Mouse (Mus musculus) hindbrain, embryonic 14.5 days (tissue): ENCODE results near the gene Apoa4. TPM values are rescaled to one million over a fixed set of nuclear protein-coding genes. Genes with fewer than 3 reads are reported as not detected.
A peak's percentile ranks its signal among the peaks of the same experiment; 100 is the strongest.

ENCODE experiments used
- ATAC-seq: fragments of 200-750 bp; cut with Nextera tagmentation; 2 replicates; pipeline ENCODE4 v1.8.0; 2017; ENCODE audit warnings: moderate number of reproducible peaks, mild to moderate bottlenecking, moderate TSS enrichment, moderate library complexity; ENCODE audit not compliant: low FRiP score
- DNase-seq: peaks from one replicate; pipeline ENCODE4 v3.0.0-alpha.2; 2015; ENCODE audit warnings: low spot score
- H3K27ac ChIP-seq: fragments of 300-500 bp; sonication (generic); 2 replicates; pipeline ENCODE4 v1.5.1; 2014; ENCODE audit warnings: mild to moderate bottlenecking, moderate library complexity
- H3K27me3 ChIP-seq: fragments of 300-500 bp; sonication (generic); 2 replicates; pipeline ENCODE4 v1.6.1; 2014; ENCODE audit warnings: mild to moderate bottlenecking, low read length, mixed read lengths; ENCODE audit not compliant: control insufficient read depth, insufficient read depth
- H3K36me3 ChIP-seq: fragments of 300-500 bp; sonication (generic); replicated peaks from 2 replicates; pipeline ENCODE4 v1.6.1; 2014; ENCODE audit not compliant: control insufficient read depth, insufficient read depth
- H3K4me1 ChIP-seq: fragments of 300-500 bp; sonication (generic); replicated peaks from 2 replicates; pipeline ENCODE4 v1.6.1; 2014; ENCODE audit warnings: antibody characterized with exemption, low read length, mixed read lengths; ENCODE audit not compliant: control insufficient read depth, insufficient read depth
- H3K4me2 ChIP-seq: fragments of 300-500 bp; sonication (generic); replicated peaks from 2 replicates; pipeline ENCODE4 v1.6.1; 2014; ENCODE audit warnings: mild to moderate bottlenecking, moderate library complexity
- H3K4me3 ChIP-seq: fragments of 300-500 bp; sonication (generic); replicated peaks from 2 replicates; pipeline ENCODE4 v1.5.1; 2014; ENCODE audit warnings: mild to moderate bottlenecking, low read length
- H3K9ac ChIP-seq: fragments of 300-500 bp; sonication (generic); 2 replicates; pipeline ENCODE4 v1.6.1; 2014
- H3K9me3 ChIP-seq: fragments of 300-500 bp; sonication (generic); 2 replicates; pipeline ENCODE4 v1.6.1; 2016; ENCODE audit warnings: low read length; ENCODE audit not compliant: control insufficient read depth
- WGBS: fragments of 180-500 bp; shearing (Covaris S2); extraction: QIAGEN DNeasy Blood & Tissue Kit; methylation state at CpG from one replicate; pipeline ENCODE4 v1.1.7; 2014; 5-methylcytosine and 5-hydroxymethylcytosine counted together
- polyA plus RNA-seq: library from polyadenylated mRNA; unstranded; fragments of >200 nt; fragmentation: Nextera tagmentation; extraction: Ambion mirVana; gene quantifications from 2 replicates; pipeline ENCODE4 v1.2.1, GENCODE M21; 2014

Gene Apoa4
- polyA plus RNA-seq, 1 experiment from 2014 or later: not detected

- no peak for ATAC-seq
- H3K4me3 ChIP-seq: no peak overlapping the region
- WGBS: 89% methylated on average over 6 of the region's 6 CpGs
These were observed 18.6 kb downstream of the Apoa4 start for GRCm38 (mm10) chr9:46259111-46259510.

GRCm38 (mm10) chr9:46261131-46261530, 20.6 kb downstream of the Apoa4 start:
- no peak overlapping the region for H3K4me2 ChIP-seq
- H3K27me3 ChIP-seq: no peaks in the 10 kb centered on the region
- no peak overlapping the region for H3K9ac ChIP-seq
- no peaks in the 10 kb centered on the region for H3K9me3 ChIP-seq
- no peaks in the 10 kb centered on the region for H3K4me1 ChIP-seq
- H3K36me3 ChIP-seq: no peaks in the 10 kb centered on the region
- H3K27ac ChIP-seq: no peak overlapping the region
- H3K4me3 ChIP-seq: no peak overlapping the region
- DNase-seq (no peak), ATAC-seq (no peak)
- 91% methylated on average over 7 of the region's 7 CpGs for WGBS

More at GRCm38 (mm10) chr9:46259111-46259510, 18.6 kb downstream of the Apoa4 start:
- H3K27me3 ChIP-seq: no peaks in the 10 kb centered on the region
- H3K9ac ChIP-seq: no peak overlapping the region
- no peak overlapping the region for H3K4me2 ChIP-seq
- no peaks in the 10 kb centered on the region for H3K9me3 ChIP-seq
- DNase-seq: no peak
- no peaks in the 10 kb centered on the region for H3K36me3 ChIP-seq
- no peaks in the 10 kb centered on the region for H3K4me1 ChIP-seq
- no peak overlapping the region for H3K27ac ChIP-seq

- Histone ChIP-seq H3K4me2 (no peak within 1 kb of the TSS), H3K4me1 (no peaks in the 10 kb centered on the region), H3K36me3 (no peaks in the 10 kb centered on the region), H3K27me3 (0 out of 2 replicates have a peak, but pooled peaks cover 5% of the 10 kb centered on the region), H3K4me3 (no peak within 1 kb of the TSS), H3K9ac (no peak within 1 kb of the TSS), H3K27ac (no peak within 1 kb of the TSS), H3K9me3 (no peaks in the 10 kb centered on the region)
- ATAC-seq (no peak), DNase-seq (no peak)
- 65% methylated on average over 7 of the region's 7 CpGs for WGBS
These were observed 27.9 kb downstream of the Apoa4 start, which contains the start of gene Apoa5 for GRCm38 (mm10) chr9:46268343-46268873. TSS of gene Apoa5 (plus strand) at chr9:46268633.

GRCm38 (mm10) chr9:46269125-46269524, 28.6 kb downstream of the Apoa4 start:
- WGBS: 87% methylated on average over 5 of the region's 5 CpGs
- Histone ChIP-seq H3K4me3 (no peak overlapping the region), H3K4me2 (no peak overlapping the region), H3K4me1 (no peaks in the 10 kb centered on the region; the same call in 1 of the 2 replicates), H3K9ac (no peak overlapping the region), H3K27me3 (0 out of 2 replicates have a peak, but pooled peaks cover 5% of the 10 kb centered on the region), H3K36me3 (no peaks in the 10 kb centered on the region), H3K9me3 (no peaks in the 10 kb centered on the region), H3K27ac (no peak overlapping the region)
- no peak for ATAC-seq
- no peak for DNase-seq

GRCm38 (mm10) chr9:46270782-46271181, 30.3 kb downstream of the Apoa4 start:
- H3K27ac ChIP-seq: no peak overlapping the region
- no peaks in the 10 kb centered on the region for H3K9me3 ChIP-seq
- no peaks in the 10 kb centered on the region; the same call in 1 of the 2 replicates for H3K4me1 ChIP-seq
- H3K27me3 ChIP-seq: 0 out of 2 replicates have a peak, but pooled peaks cover 5% of the 10 kb centered on the region
- peaks cover 11% of the 10 kb centered on the region for H3K36me3 ChIP-seq
- no peak overlapping the region for H3K4me3 ChIP-seq
- H3K9ac ChIP-seq: no peak overlapping the region
- DNase-seq: no peak
- H3K4me2 ChIP-seq: no peak overlapping the region
- WGBS: 93% methylated on average over 4 of the region's 4 CpGs
- no peak for ATAC-seq

GRCm38 (mm10) chr9:46272070-46272469, 31.6 kb downstream of the Apoa4 start:
- peaks cover 24% of the 10 kb centered on the region for H3K36me3 ChIP-seq
- peak overlapping the region; percentile 85 for H3K4me2 ChIP-seq
- DNase-seq (no peak), ATAC-seq (no peak)
- WGBS: 89% methylated on average over 9 of the region's 9 CpGs
- 0 out of 2 replicates have a peak, but pooled peaks cover 5% of the 10 kb centered on the region for H3K27me3 ChIP-seq
- no peak overlapping the region for H3K27ac ChIP-seq
- no peak overlapping the region for H3K4me3 ChIP-seq
- H3K4me1 ChIP-seq: no peaks in the 10 kb centered on the region; the same call in 1 of the 2 replicates
- H3K9ac ChIP-seq: no peak overlapping the region
- H3K9me3 ChIP-seq: no peaks in the 10 kb centered on the region

GRCm38 (mm10) chr9:46272677-46273454, 32.4 kb downstream of the Apoa4 start, which contains the start of gene Zpr1:
TSS of gene Zpr1 (plus strand) at chr9:46273064.
- Histone ChIP-seq H3K4me1 (no peaks in the 10 kb centered on the region; the same call in 1 of the 2 replicates), H3K36me3 (peaks cover 31% of the 10 kb centered on the region), H3K9ac (peak within 1 kb of the TSS; percentile 74), H3K27ac (peak within 1 kb of the TSS; percentile 59), H3K4me2 (peak within 1 kb of the TSS; percentile 85), H3K4me3 (peak within 1 kb of the TSS; percentile 89), H3K9me3 (no peaks in the 10 kb centered on the region), H3K27me3 (0 out of 2 replicates have a peak, but pooled peaks cover 5% of the 10 kb centered on the region)
- 7% methylated on average over 45 of the region's 45 CpGs for WGBS
- DNase-seq (peak; percentile 85), ATAC-seq (peak; percentile 93)

- no peak overlapping the region for H3K4me3 ChIP-seq
- no peak overlapping the region for H3K4me2 ChIP-seq
- ATAC-seq: no peak
- no peak for DNase-seq
- no peak overlapping the region for H3K27ac ChIP-seq
- H3K9me3 ChIP-seq: no peaks in the 10 kb centered on the region
- H3K27me3 ChIP-seq: 0 out of 2 replicates have a peak, but pooled peaks cover 5% of the 10 kb centered on the region
- no peaks in the 10 kb centered on the region; the same call in 1 of the 2 replicates for H3K4me1 ChIP-seq
- peaks cover 46% of the 10 kb centered on the region for H3K36me3 ChIP-seq
- WGBS: 96% methylated on average over 9 of the region's 9 CpGs
- no peak overlapping the region for H3K9ac ChIP-seq
These were observed 34.0 kb downstream of the Apoa4 start for GRCm38 (mm10) chr9:46274494-46274893.

- DNase-seq (peak; percentile 92), ATAC-seq (peak; percentile 92)
- under 1% methylated on average over 55 of the region's 55 CpGs for WGBS
- Histone ChIP-seq H3K4me3 (peak within 1 kb of the TSS; percentile 88), H3K36me3 (peaks cover 60% of the 10 kb centered on the region), H3K4me1 (peaks cover 8% of the 10 kb centered on the region), H3K9ac (peak within 1 kb of the TSS; percentile 83), H3K27ac (peak within 1 kb of the TSS; percentile 78), H3K27me3 (no peaks in the 10 kb centered on the region), H3K4me2 (peak within 1 kb of the TSS; percentile 64), H3K9me3 (no peaks in the 10 kb centered on the region)
These were observed 42.3 kb downstream of the Apoa4 start, which contains the start of gene Bud13 for GRCm38 (mm10) chr9:46282631-46283436. TSS of gene Bud13 (plus strand) at chr9:46283008.
